Mouse (Mus musculus) liver, postnatal 0 days (tissue): ENCODE data around the gene Ptgis.

Source experiments
- CTCF ChIP-seq: sonication (generic); IDR thresholded peaks from 2 replicates; pipeline ENCODE4 v1.5.1; 2016; ENCODE audit warnings: antibody characterized with exemption, low read depth
- EP300 ChIP-seq: IDR thresholded peaks from 2 replicates; pipeline ENCODE4 v1.6.1; 2016; ENCODE audit warnings: antibody characterized with exemption, low read depth, mild to moderate bottlenecking

- TF ChIP-seq CTCF: no peak
- no peak for TF ChIP-seq EP300
Observed at GRCm38 (mm10) chr2:167144439-167145307, 95.7 kb downstream of the Ptgis start.
